Mouse (Mus musculus): ENCODE data around the gene Rpl13a. TPM values are rescaled to one million over a fixed set of nuclear protein-coding genes. Genes with fewer than 3 reads are reported as not detected.

Gene Rpl13a
- polyA plus RNA-seq, 1 experiment from 2014 or later, result 722 TPM

DNA sequence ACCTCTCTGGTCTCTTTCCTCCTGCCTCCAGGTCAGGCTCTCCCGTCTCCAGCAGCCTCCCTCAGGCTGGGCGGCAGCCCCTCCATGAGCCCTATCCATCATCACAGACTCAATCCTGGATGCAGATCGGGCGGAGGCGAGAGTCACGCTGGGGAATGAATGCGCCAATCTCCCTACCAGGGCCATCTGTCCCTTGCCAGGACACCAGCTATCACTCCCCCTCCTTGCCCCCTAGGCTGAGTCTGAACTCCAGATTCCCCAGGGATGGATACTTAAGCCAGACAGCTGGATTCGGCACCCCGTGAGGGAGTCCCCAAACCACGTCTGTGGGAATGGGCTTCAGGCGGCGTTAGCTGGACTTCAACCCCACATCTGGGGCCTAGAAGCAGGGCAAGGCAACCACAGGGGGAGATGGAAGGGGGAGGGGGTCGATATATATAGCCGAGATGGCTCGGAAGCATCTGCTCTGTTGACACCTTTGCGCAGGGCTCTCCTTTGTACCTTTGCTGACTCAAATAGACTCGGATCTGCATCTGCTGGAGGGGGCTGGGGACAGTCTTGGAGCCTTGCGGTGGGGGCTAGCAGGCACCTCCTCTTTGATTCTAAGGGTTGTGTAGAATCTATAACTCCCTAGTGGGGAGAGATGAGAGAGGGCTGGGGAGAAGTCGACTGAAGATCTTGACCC lies 39.3 kb upstream of the Rpl13a start:
- H3K27ac ChIP-seq (ENCODE audit: low read length), result no peak overlapping the region
- peaks cover 38% of the 10 kb centered on the region for H3K4me1 ChIP-seq (replicated peaks; ENCODE audit: control insufficient read depth, insufficient read depth, low read length)
- H3K4me3 ChIP-seq (replicated peaks; ENCODE audit: low read length), result peak overlapping the region; percentile 22
- H3K9me3 ChIP-seq (ENCODE audit: control insufficient read depth, low read length), result no peaks in the 10 kb centered on the region
- ATAC-seq, result no peak; the same call in 1 of the 2 replicates
- 0 out of 2 replicates have a peak, but pooled peaks cover 2% of the 10 kb centered on the region for H3K36me3 ChIP-seq (ENCODE audit: control insufficient read depth, insufficient read depth)
- WGBS, result 1% methylated on average over 19 of the region's 19 CpGs
- peak overlapping the region; percentile 44 for H3K4me2 ChIP-seq (ENCODE audit: low read length)
- H3K27me3 ChIP-seq (replicated peaks; ENCODE audit: control insufficient read depth, insufficient read depth, low read length), result peaks cover 56% of the 10 kb centered on the region
- peak overlapping the region; percentile 30 for H3K9ac ChIP-seq (replicated peaks; ENCODE audit: low read depth, low read length)

DNA sequence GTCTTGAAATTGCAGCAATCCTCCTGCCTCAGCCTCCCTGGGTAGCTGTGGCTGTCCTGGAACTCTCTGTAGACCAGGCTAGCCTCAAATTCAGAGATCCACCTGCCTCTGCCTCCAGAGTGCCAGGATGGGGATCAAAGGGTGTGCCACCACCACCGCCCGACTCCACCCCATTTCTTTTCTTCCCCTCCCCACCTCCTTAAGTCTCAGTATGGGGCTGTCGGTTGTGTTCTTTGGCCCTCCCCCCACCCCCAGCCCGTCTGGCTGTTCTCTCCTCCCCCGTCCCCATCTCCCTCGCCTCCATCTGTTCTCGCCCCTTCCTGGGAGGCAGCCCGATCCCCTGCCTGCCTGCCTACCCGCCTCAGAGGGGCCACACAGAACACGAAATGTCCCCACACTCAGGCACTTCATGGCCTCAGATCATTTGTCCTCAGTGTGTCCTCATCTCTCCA lies 38.4 kb upstream of the Rpl13a start:
- no peak overlapping the region for H3K9ac ChIP-seq (replicated peaks; ENCODE audit: low read depth, low read length)
- peaks cover 44% of the 10 kb centered on the region for H3K4me1 ChIP-seq (replicated peaks; ENCODE audit: control insufficient read depth, insufficient read depth, low read length)
- 16% methylated on average over 10 of the region's 10 CpGs for WGBS
- H3K4me2 ChIP-seq (ENCODE audit: low read length), result peak overlapping the region; percentile 44
- H3K4me3 ChIP-seq (replicated peaks; ENCODE audit: low read length), result no peak overlapping the region; the same call in 1 of the 2 replicates
- ATAC-seq, result no peak
- H3K36me3 ChIP-seq (ENCODE audit: control insufficient read depth, insufficient read depth), result no peaks in the 10 kb centered on the region
- H3K27ac ChIP-seq (ENCODE audit: low read length), result peak overlapping the region; percentile 58
- H3K27me3 ChIP-seq (replicated peaks; ENCODE audit: control insufficient read depth, insufficient read depth, low read length), result peaks cover 49% of the 10 kb centered on the region
- no peaks in the 10 kb centered on the region for H3K9me3 ChIP-seq (ENCODE audit: control insufficient read depth, low read length)

DNA sequence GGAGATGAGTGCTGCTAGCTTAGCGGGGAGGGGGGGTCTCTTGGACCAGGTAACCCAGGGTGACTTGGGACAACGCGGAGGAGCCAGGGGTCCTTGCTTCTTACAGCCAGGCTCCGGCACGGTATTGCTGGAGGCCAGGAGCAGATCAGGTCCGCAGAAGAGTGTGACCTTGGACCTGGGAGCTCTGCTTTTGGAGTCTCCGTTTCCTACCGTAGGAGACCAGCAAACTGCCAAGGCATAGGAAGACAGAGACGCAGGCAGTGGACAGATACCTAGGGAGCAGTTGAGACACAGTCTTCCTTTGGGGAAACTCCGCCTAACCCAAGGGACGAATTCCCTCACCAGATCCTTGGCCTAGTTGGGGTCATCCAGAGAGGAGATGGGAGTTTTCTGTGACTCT lies 37.1 kb upstream of the Rpl13a start:
- Histone ChIP-seq H3K4me3 (replicated peaks; ENCODE audit: low read length) (peak overlapping the region; percentile 53; the same call in 1 of the 2 replicates), H3K4me2 (ENCODE audit: low read length) (peak overlapping the region; percentile 51), H3K27ac (ENCODE audit: low read length) (no peak overlapping the region), H3K36me3 (ENCODE audit: control insufficient read depth, insufficient read depth) (no peaks in the 10 kb centered on the region), H3K9ac (replicated peaks; ENCODE audit: low read depth, low read length) (peak overlapping the region; percentile 22; the same call in 1 of the 2 replicates), H3K4me1 (replicated peaks; ENCODE audit: control insufficient read depth, insufficient read depth, low read length) (peaks cover 44% of the 10 kb centered on the region), H3K9me3 (ENCODE audit: control insufficient read depth, low read length) (no peaks in the 10 kb centered on the region), H3K27me3 (replicated peaks; ENCODE audit: control insufficient read depth, insufficient read depth, low read length) (peaks cover 49% of the 10 kb centered on the region)
- ATAC-seq, result no peak
- WGBS, result 37% methylated on average over 11 of the region's 11 CpGs

DNA sequence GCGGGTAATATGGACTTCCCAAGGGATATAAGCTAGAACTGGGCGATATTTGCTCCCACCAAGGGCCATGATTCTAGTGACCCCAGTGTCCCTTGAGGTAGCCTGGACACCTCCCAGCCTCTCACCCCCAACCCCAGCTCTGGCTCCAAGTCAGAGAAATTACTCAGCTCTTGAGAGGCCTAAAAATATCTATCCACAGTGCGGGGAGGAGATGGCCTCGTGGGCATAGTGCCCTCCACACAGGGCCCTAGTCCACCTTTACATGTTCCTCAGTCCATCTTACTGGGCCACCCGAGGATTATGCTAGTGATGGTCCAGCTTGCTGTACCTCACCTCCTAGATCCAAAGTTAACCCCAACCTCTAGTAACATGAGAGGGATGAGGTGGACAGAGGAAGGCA lies 36.3 kb upstream of the Rpl13a start:
- 45% methylated on average over 5 of the region's 5 CpGs for WGBS
- Histone ChIP-seq H3K4me3 (replicated peaks; ENCODE audit: low read length) (peak overlapping the region; percentile 53), H3K9ac (replicated peaks; ENCODE audit: low read depth, low read length) (peak overlapping the region; percentile 63), H3K36me3 (ENCODE audit: control insufficient read depth, insufficient read depth) (no peaks in the 10 kb centered on the region), H3K27me3 (replicated peaks; ENCODE audit: control insufficient read depth, insufficient read depth, low read length) (peaks cover 46% of the 10 kb centered on the region), H3K9me3 (ENCODE audit: control insufficient read depth, low read length) (no peaks in the 10 kb centered on the region), H3K4me2 (ENCODE audit: low read length) (peak overlapping the region; percentile 51), H3K27ac (ENCODE audit: low read length) (no peak overlapping the region), H3K4me1 (replicated peaks; ENCODE audit: control insufficient read depth, insufficient read depth, low read length) (peaks cover 44% of the 10 kb centered on the region)
- no peak for ATAC-seq

DNA sequence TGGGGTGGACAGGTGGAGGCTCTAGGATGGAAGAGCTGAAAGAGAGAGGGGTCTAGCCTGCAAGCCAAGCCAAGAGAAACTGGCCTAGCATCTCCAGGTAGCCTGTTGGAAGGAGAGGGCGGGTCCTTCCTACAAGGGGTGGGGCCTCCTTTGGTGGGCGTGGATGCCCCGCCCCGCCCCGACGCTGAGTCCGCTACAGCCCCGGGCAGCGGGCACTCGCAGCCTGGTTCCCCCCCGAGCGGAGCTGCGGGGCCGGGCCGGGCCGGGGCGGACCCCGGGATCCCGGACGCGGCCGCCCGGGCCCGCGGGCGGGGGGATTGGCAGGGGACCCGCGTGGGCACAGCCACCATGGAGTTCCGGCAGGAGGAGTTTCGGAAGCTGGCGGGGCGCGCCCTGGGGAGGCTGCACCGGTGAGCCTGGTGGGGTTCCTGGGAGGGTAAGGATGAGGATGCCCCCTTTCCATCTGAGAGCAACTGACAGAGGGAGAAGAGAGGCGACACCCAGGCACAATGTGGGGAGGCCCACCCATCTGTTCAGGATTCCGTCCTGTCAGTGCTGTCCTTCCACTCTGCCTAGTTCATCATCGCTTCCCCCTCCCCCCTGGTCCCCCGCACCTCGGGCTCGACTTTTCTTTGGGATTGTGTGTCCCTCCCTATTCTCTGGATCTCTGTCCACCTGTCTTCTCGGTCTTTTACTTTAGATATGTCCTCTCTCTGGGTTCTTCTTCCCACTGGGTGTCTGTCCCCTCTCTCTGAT lies 35.4 kb upstream of the Rpl13a start, which contains the start of gene Slc17a7:
Gene Slc17a7, plus strand, starts transcription at position 215 of the 756 bp plus-strand sequence.
- peaks cover 39% of the 10 kb centered on the region for H3K27me3 ChIP-seq (replicated peaks; ENCODE audit: control insufficient read depth, insufficient read depth, low read length)
- H3K4me3 ChIP-seq (replicated peaks; ENCODE audit: low read length), result peak within 1 kb of the TSS; percentile 53
- H3K4me1 ChIP-seq (replicated peaks; ENCODE audit: control insufficient read depth, insufficient read depth, low read length), result peaks cover 42% of the 10 kb centered on the region
- peak within 1 kb of the TSS; percentile 51 for H3K4me2 ChIP-seq (ENCODE audit: low read length)
- no peak for ATAC-seq
- H3K27ac ChIP-seq (ENCODE audit: low read length), result 0 out of 2 replicates have a peak within 1 kb of the TSS, but pooled peaks have one; percentile 3
- 1% methylated on average over 41 of the region's 41 CpGs for WGBS
- H3K9me3 ChIP-seq (ENCODE audit: control insufficient read depth, low read length), result no peaks in the 10 kb centered on the region
- H3K9ac ChIP-seq (replicated peaks; ENCODE audit: low read depth, low read length), result peak within 1 kb of the TSS; percentile 63
- no peaks in the 10 kb centered on the region; the same call in 1 of the 2 replicates for H3K36me3 ChIP-seq (ENCODE audit: control insufficient read depth, insufficient read depth)

DNA sequence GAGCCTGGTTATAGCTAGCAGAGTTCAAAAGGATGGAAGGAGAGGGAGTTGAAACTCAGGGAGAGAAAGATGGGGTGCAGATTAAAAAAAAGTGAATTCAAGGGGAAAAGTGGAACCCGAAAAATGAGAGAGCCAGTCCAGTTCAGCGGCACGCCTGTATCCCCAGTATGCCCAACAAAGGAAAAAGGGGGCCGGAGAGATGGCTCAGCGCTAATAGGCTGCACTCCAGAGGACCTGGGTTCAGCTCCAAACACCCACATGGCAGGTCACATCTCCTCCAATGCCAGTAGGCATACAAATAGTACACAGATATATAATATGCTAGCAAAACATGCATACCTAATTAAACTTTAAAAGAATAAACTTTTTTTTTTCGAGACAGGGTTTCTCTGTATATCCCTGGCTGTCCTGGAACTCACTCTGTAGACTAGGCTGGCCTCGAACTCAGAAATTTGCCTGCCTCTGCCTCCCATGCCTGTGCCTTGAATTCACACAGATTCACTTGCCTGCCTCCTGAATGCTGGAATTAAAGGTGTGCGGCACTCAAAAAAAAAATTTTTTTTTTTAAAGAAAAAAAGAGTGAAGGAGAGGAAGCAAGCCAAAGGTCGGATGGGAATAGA lies 34.5 kb upstream of the Rpl13a start:
- Histone ChIP-seq H3K4me2 (ENCODE audit: low read length) (no peak overlapping the region; the same call in 1 of the 2 replicates), H3K27me3 (replicated peaks; ENCODE audit: control insufficient read depth, insufficient read depth, low read length) (peaks cover 33% of the 10 kb centered on the region)
- WGBS, result 72% methylated on average over 9 of the region's 9 CpGs

DNA sequence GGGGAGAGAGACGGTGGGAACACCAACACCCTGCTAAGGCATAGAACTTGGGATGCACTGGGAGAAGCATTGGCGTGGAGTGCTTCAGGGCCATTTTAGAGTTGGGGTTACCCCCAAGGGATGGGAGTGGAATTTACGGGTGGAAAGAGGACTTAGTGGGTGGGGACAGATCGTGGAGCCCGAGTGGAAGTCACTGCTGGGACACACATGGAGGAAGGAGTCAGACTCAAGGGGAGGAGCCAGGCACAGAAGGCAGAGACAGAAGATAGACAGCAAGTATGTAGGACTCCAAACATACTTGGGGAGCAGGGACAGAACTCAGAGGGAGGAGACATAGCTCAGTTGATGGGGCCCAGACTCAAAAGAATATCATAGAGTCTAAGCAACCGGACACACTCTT lies 34.0 kb upstream of the Rpl13a start:
- peak overlapping the region; percentile 38 for H3K4me3 ChIP-seq (replicated peaks; ENCODE audit: low read length)
- 26% methylated on average over 6 of the region's 6 CpGs for WGBS
- H3K4me2 ChIP-seq (ENCODE audit: low read length), result peak overlapping the region; percentile 55
- no peaks in the 10 kb centered on the region; the same call in 1 of the 2 replicates for H3K36me3 ChIP-seq (ENCODE audit: control insufficient read depth, insufficient read depth)
- peaks cover 29% of the 10 kb centered on the region for H3K4me1 ChIP-seq (replicated peaks; ENCODE audit: control insufficient read depth, insufficient read depth, low read length)
- H3K9ac ChIP-seq (replicated peaks; ENCODE audit: low read depth, low read length), result no peak overlapping the region
- ATAC-seq, result no peak
- no peak overlapping the region for H3K27ac ChIP-seq (ENCODE audit: low read length)
- H3K27me3 ChIP-seq (replicated peaks; ENCODE audit: control insufficient read depth, insufficient read depth, low read length), result peaks cover 28% of the 10 kb centered on the region
- H3K9me3 ChIP-seq (ENCODE audit: control insufficient read depth, low read length), result no peaks in the 10 kb centered on the region

More for the DNA sequence above, 34.5 kb upstream of the Rpl13a start:
- no peaks in the 10 kb centered on the region; the same call in 1 of the 2 replicates for H3K36me3 ChIP-seq (ENCODE audit: control insufficient read depth, insufficient read depth)
- no peak overlapping the region for H3K27ac ChIP-seq (ENCODE audit: low read length)
- peaks cover 34% of the 10 kb centered on the region for H3K4me1 ChIP-seq (replicated peaks; ENCODE audit: control insufficient read depth, insufficient read depth, low read length)
- H3K9me3 ChIP-seq (ENCODE audit: control insufficient read depth, low read length), result no peaks in the 10 kb centered on the region
- ATAC-seq, result no peak
- no peak overlapping the region for H3K4me3 ChIP-seq (replicated peaks; ENCODE audit: low read length)
- H3K9ac ChIP-seq (replicated peaks; ENCODE audit: low read depth, low read length), result no peak overlapping the region

DNA sequence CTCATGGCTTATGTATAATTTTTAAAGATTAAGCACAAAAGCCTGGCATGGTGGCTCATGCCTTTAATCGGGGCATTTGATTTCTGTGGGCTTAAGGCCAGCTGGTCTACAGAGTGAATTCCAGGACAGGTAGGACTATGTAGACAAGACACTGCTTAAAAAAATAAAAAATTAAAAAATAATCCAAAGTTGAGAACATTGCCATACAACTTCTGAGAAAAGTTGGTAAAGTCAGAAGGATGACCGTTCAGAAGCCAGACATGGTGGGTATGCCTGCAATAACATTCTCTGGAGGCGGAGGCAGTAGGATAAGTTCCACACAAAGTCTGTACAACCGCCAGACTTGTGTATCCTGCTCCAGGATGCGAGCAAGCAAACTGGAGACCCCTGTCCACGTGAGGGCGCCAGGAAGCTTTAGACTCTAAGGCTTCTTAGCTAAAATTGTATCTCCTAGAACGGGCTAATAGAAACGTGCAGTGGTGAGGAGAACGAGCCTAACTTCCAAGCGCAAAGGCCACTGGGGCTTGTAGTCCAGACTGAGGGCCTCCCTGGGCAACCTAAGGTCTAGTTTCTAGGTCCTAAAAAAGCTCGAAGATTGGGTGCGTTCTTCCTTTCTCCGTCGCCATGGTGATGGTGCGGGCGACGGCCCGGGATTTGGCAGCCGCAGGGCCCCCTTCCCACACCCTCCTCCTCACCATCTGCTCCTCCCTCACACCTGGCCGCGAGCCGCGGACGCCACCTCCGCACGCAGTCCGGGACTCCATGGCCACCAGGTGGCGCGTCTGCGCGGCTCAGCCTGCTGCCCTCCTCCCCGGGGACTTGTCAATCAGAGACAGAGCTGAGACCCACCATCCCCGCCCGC lies 33.3 kb upstream of the Rpl13a start:
- Histone ChIP-seq H3K36me3 (ENCODE audit: control insufficient read depth, insufficient read depth) (no peaks in the 10 kb centered on the region; the same call in 1 of the 2 replicates), H3K4me3 (replicated peaks; ENCODE audit: low read length) (peak overlapping the region; percentile 38), H3K27me3 (replicated peaks; ENCODE audit: control insufficient read depth, insufficient read depth, low read length) (peaks cover 28% of the 10 kb centered on the region), H3K9ac (replicated peaks; ENCODE audit: low read depth, low read length) (no peak overlapping the region), H3K9me3 (ENCODE audit: control insufficient read depth, low read length) (no peaks in the 10 kb centered on the region), H3K4me1 (replicated peaks; ENCODE audit: control insufficient read depth, insufficient read depth, low read length) (peaks cover 24% of the 10 kb centered on the region), H3K4me2 (ENCODE audit: low read length) (peak overlapping the region; percentile 55), H3K27ac (ENCODE audit: low read length) (0 out of 2 replicates have a peak overlapping the region, but pooled peaks have one; percentile 25)
- ATAC-seq, result peak; percentile 92
- WGBS, result 4% methylated on average over 35 of the region's 35 CpGs

Data from forebrain, embryonic 16.5 days (tissue).